Mouse (Mus musculus) liver, embryonic 14.5 days (tissue): ENCODE data around the gene Pcbp3.

Experiments
- CTCF ChIP-seq: IDR thresholded peaks from 2 replicates; pipeline ENCODE4 v1.5.1; 2016; ENCODE audit warnings: antibody characterized with exemption, low read depth, control low read depth
- EP300 ChIP-seq: IDR thresholded peaks from 2 replicates; pipeline ENCODE4 v1.6.1; 2016; ENCODE audit warnings: antibody characterized with exemption, low read depth

GRCm38 (mm10) chr10:76844901-76845300 lies 116.8 kb downstream of the Pcbp3 start:
- TF ChIP-seq CTCF, result no peak
- no peak for TF ChIP-seq EP300
